Mouse (Mus musculus) heart, postnatal 0 days (tissue): ENCODE measurements around the gene Tas2r117.

ENCODE experiments used
- CTCF ChIP-seq: IDR thresholded peaks from 2 replicates; pipeline ENCODE4 v1.5.1; 2016; ENCODE audit warnings: antibody characterized with exemption, control low read depth, low read depth
- EP300 ChIP-seq: IDR thresholded peaks from 2 replicates; pipeline ENCODE4 v1.6.1; 2016; ENCODE audit warnings: antibody characterized with exemption, low read depth

DNA sequence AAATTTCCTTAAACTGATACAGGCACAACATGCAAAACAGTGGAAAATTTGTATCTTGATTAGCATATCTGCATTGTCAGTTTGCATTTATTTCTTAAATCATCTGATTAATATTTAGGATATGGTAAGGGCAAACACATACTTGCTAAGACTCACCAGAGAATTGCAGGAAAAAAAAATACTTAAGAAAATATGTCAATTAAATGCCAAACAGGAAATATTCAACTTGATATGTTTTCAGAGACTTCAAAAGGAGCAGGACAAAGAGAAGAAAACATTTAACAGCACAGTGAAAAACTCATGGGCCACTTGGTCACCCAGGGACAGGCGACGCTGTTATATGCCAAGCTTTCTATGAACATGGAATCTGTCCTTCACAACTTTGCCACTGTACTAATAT lies 40.8 kb upstream of the Tas2r117 start, which contains the start of gene Tas2r102:
- TF ChIP-seq CTCF (no peak), EP300 (no peak)
